Mouse (Mus musculus) hindbrain, embryonic 11.5 days (tissue): ENCODE data around the gene Vmn1r205. TPM values are rescaled to one million over a fixed set of nuclear protein-coding genes. Genes with fewer than 3 reads are reported as not detected.
"Not testable (repeated sequence)": the region's sequence is repeated elsewhere in the genome, so short reads cannot be mapped to it uniquely, and the experiment has no call there.

ENCODE experiments used
- ATAC-seq: fragments of 200-750 bp; cut with Nextera tagmentation; 2 replicates; pipeline ENCODE4 v1.8.0; 2017; ENCODE audit warnings: mild to moderate bottlenecking, moderate TSS enrichment, moderate library complexity; ENCODE audit not compliant: low FRiP score
- DNase-seq: peaks from one replicate; pipeline ENCODE4 v3.0.0-alpha.2; 2015; ENCODE audit warnings: low spot score
- H3K27ac ChIP-seq: fragments of 300-500 bp; sonication (generic); 2 replicates; pipeline ENCODE4 v1.5.1; 2014; ENCODE audit warnings: mild to moderate bottlenecking, low read depth, low read length
- H3K27me3 ChIP-seq: fragments of 300-500 bp; sonication (generic); 2 replicates; pipeline ENCODE4 v1.6.1; 2014; ENCODE audit warnings: mild to moderate bottlenecking, low read length, moderate library complexity, mixed read lengths; ENCODE audit not compliant: control insufficient read depth, insufficient read depth
- H3K36me3 ChIP-seq: fragments of 300-500 bp; sonication (generic); 2 replicates; pipeline ENCODE4 v1.6.1; 2014; ENCODE audit warnings: mild to moderate bottlenecking, low read length, moderate library complexity, mixed read lengths; ENCODE audit not compliant: control insufficient read depth, insufficient read depth
- H3K4me1 ChIP-seq: fragments of 300-500 bp; sonication (generic); replicated peaks from 2 replicates; pipeline ENCODE4 v1.6.1; 2014; ENCODE audit warnings: low read length, mixed read lengths; ENCODE audit not compliant: control insufficient read depth, insufficient read depth
- H3K4me2 ChIP-seq: fragments of 300-500 bp; sonication (generic); replicated peaks from 2 replicates; pipeline ENCODE4 v1.6.1; 2014; ENCODE audit warnings: mild to moderate bottlenecking, low read depth, low read length
- H3K4me3 ChIP-seq: fragments of 300-500 bp; sonication (generic); 2 replicates; pipeline ENCODE4 v1.5.1; 2014; ENCODE audit warnings: low read depth, low read length
- H3K9ac ChIP-seq: fragments of 300-500 bp; sonication (generic); 2 replicates; pipeline ENCODE4 v1.6.1; 2014; ENCODE audit warnings: low read depth, low read length
- H3K9me3 ChIP-seq: fragments of 300-500 bp; sonication (generic); 2 replicates; pipeline ENCODE4 v1.6.1; 2016; ENCODE audit warnings: low read length; ENCODE audit not compliant: control insufficient read depth
- WGBS: fragments of 180-500 bp; shearing (Covaris S2); extraction: QIAGEN DNeasy Blood & Tissue Kit; methylation state at CpG from one replicate; pipeline ENCODE4 v1.1.7; 2014; 5-methylcytosine and 5-hydroxymethylcytosine counted together
- polyA plus RNA-seq: library from polyadenylated mRNA; unstranded; fragments of >200 nt; fragmentation: Nextera tagmentation; extraction: Ambion mirVana; gene quantifications from 2 replicates; pipeline ENCODE4 v1.2.1, GENCODE M21; 2014

The Vmn1r205 gene
- polyA plus RNA-seq, result not detected in 2 replicates

DNA sequence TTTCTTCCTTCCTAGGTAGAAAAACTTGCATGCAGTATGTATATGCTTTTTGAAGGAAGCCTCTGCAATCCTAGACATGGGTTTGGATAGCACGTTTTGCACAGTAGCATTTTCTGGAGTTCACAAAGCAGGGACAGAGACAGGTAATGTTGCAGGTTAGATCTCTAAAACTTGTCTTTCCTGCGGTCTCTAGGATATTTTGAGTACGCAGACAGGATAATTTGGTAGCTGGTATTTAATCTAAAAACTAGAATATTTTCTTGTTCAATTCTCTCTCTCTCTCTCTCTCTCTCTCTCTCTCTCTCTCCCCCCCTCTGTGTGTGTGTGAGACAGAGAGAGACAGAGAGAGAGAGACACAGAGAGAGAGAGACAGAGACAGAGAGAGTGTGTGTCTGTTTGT, at the start of gene Vmn1r205:
Gene Vmn1r205, minus strand, starts transcription at position 101 of the 400 bp plus-strand sequence.
- H3K27ac ChIP-seq, result no peak within 1 kb of the TSS
- no peak within 1 kb of the TSS for H3K4me2 ChIP-seq
- no peaks in the 10 kb centered on the region for H3K4me1 ChIP-seq
- WGBS, result 87% methylated on average over 3 of the region's 3 CpGs
- no peaks in the 10 kb centered on the region for H3K36me3 ChIP-seq
- ATAC-seq (no peak), DNase-seq (no peak)
- H3K4me3 ChIP-seq, result no peak within 1 kb of the TSS
- no peaks in the 10 kb centered on the region for H3K27me3 ChIP-seq
- H3K9me3 ChIP-seq, result no peaks in the 10 kb centered on the region
- no peak within 1 kb of the TSS for H3K9ac ChIP-seq

GRCm38 (mm10) chr13:22624151-22624550, 31.4 kb upstream of the Vmn1r205 start, which contains the start of gene Vmn1r206:
Gene Vmn1r206, minus strand, starts transcription at chr13:22624251.
- not testable (repeated sequence) for H3K4me2 ChIP-seq, H3K4me3 ChIP-seq, H3K9ac ChIP-seq, H3K4me1 ChIP-seq, H3K27me3 ChIP-seq, ATAC-seq, H3K27ac ChIP-seq, DNase-seq, H3K36me3 ChIP-seq, H3K9me3 ChIP-seq

GRCm38 (mm10) chr13:22583336-22583735, 9.5 kb downstream of the Vmn1r205 start:
- not testable (repeated sequence) for H3K36me3 ChIP-seq, DNase-seq, H3K27me3 ChIP-seq, H3K4me2 ChIP-seq, H3K4me3 ChIP-seq, H3K9me3 ChIP-seq, H3K9ac ChIP-seq, H3K4me1 ChIP-seq, ATAC-seq, H3K27ac ChIP-seq
- 72% methylated on average over 14 of the region's 14 CpGs for WGBS

DNA sequence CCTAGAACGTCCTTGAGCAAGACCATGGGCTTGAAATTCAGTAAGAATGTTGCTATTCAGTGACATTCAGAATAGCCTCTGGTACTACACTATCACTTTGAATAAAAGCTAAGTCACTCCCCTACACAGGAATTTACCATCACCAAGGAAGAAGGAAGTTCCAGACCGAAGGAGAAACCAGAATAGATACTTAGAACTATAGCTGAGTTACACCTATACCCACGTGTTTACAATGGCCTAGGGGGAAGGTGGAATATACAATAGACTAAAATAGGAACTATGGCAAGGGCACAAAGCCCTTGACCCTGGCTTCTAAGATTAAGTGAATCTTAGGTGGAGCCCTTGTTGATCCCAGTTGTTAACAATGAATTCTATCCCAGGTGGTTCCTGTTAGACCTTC, 17.9 kb downstream of the Vmn1r205 start:
- H3K4me3 ChIP-seq, H3K36me3 ChIP-seq, H3K27me3 ChIP-seq, DNase-seq, ATAC-seq, H3K4me1 ChIP-seq, H3K4me2 ChIP-seq, H3K9me3 ChIP-seq, H3K9ac ChIP-seq, H3K27ac ChIP-seq: not testable (repeated sequence)
- WGBS, result 79% methylated on average over 3 of the region's 3 CpGs

DNA sequence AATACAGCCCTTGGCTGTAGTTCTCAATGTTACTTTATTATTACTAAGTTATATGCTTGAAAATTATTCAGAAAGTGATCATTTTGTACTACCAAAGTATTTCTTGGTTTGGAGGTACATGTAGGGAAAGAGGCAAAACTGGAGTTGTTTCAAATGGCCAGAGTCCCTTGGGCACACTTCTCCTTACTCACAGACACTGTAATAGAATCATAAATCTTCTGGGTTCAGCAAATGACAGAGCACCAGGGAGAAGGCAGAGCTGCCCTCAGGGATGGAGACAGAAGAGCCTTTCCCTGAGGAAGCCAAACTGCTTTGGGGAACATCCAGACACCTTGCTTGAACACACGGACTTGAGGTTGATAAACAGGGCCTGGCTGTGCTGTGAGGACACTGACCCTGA, 39.9 kb downstream of the Vmn1r205 start, which contains the start of gene Vmn1r204:
Gene Vmn1r204, plus strand, starts transcription at position 301 of the 400 bp plus-strand sequence.
- H3K36me3 ChIP-seq, DNase-seq, H3K4me1 ChIP-seq, H3K9ac ChIP-seq, H3K4me2 ChIP-seq, H3K4me3 ChIP-seq, ATAC-seq, H3K27me3 ChIP-seq, H3K27ac ChIP-seq, H3K9me3 ChIP-seq: not testable (repeated sequence)
- WGBS, result 68% methylated on average over 1 of the region's 1 CpGs

Other genes with a start within 250 kb of the Vmn1r205 start
- not detected in 2 replicates for gene Vmn1r198, start 242.6 kb downstream of the Vmn1r205 start, polyA plus RNA-seq
- not detected in 2 replicates for gene Vmn1r199, start 213.2 kb downstream of the Vmn1r205 start, polyA plus RNA-seq
- gene Vmn1r200, start 202.6 kb downstream of the Vmn1r205 start, polyA plus RNA-seq, result not detected in 2 replicates
- gene Vmn1r201, start 121.1 kb downstream of the Vmn1r205 start, polyA plus RNA-seq, result not detected in 2 replicates
- gene Vmn1r202, start 87.6 kb downstream of the Vmn1r205 start, polyA plus RNA-seq, result not detected in 2 replicates
- not detected in 2 replicates for gene Vmn1r203, start 74.9 kb downstream of the Vmn1r205 start, polyA plus RNA-seq
- not detected in 2 replicates for gene Vmn1r204, start 39.8 kb downstream of the Vmn1r205 start, polyA plus RNA-seq
- gene Vmn1r206, start 31.3 kb upstream of the Vmn1r205 start, polyA plus RNA-seq, result not detected in 2 replicates
- not detected in 2 replicates for gene Vmn1r207-ps, start 136.6 kb upstream of the Vmn1r205 start, polyA plus RNA-seq
- not detected in 2 replicates for gene Vmn1r208, start 184.4 kb upstream of the Vmn1r205 start, polyA plus RNA-seq
- gene Vmn1r209, start 216.7 kb upstream of the Vmn1r205 start, polyA plus RNA-seq, result not detected in 2 replicates
- gene Vmn1r210, start 238.3 kb upstream of the Vmn1r205 start, polyA plus RNA-seq, result not detected in 2 replicates